Mouse (Mus musculus) stomach, embryonic 16.5 days (tissue): Measurements from ENCODE around the gene Arhgef7. TPM values are rescaled to one million over a fixed set of nuclear protein-coding genes. Genes with fewer than 3 reads are reported as not detected.

Experiments
- ATAC-seq: fragments of 200-750 bp; cut with Nextera tagmentation; 2 replicates; pipeline ENCODE4 v1.8.0; 2017; ENCODE audit warnings: moderate number of reproducible peaks, moderate TSS enrichment; ENCODE audit not compliant: insufficient read depth, low FRiP score
- H3K27ac ChIP-seq: fragments of 300-500 bp; sonication (generic); 2 replicates; pipeline ENCODE4 v1.5.1; 2014; ENCODE audit warnings: low read length
- H3K27me3 ChIP-seq: fragments of 300-500 bp; sonication (generic); 2 replicates; pipeline ENCODE4 v1.6.1; 2014; ENCODE audit warnings: low read length, control low read depth, mixed read lengths; ENCODE audit not compliant: control insufficient read depth, insufficient read depth
- H3K36me3 ChIP-seq: fragments of 300-500 bp; sonication (generic); 2 replicates; pipeline ENCODE4 v1.6.1; 2014; ENCODE audit warnings: low read length; ENCODE audit not compliant: control insufficient read depth, insufficient read depth
- H3K4me1 ChIP-seq: fragments of 300-500 bp; sonication (generic); 2 replicates; pipeline ENCODE4 v1.6.1; 2014; ENCODE audit warnings: low read length, control low read depth, mixed read lengths; ENCODE audit not compliant: control insufficient read depth, insufficient read depth
- H3K4me2 ChIP-seq: fragments of 300-500 bp; sonication (generic); 2 replicates; pipeline ENCODE4 v1.6.1; 2014; ENCODE audit warnings: low read depth, low read length, mixed read lengths
- H3K4me3 ChIP-seq: fragments of 300-500 bp; sonication (generic); replicated peaks from 2 replicates; pipeline ENCODE4 v1.5.1; 2014; ENCODE audit warnings: mild to moderate bottlenecking, low read length
- H3K9ac ChIP-seq: fragments of 300-500 bp; sonication (generic); 2 replicates; pipeline ENCODE4 v1.6.1; 2014; ENCODE audit warnings: low read length
- H3K9me3 ChIP-seq: fragments of 300-500 bp; sonication (generic); replicated peaks from 2 replicates; pipeline ENCODE4 v1.6.1; 2016; ENCODE audit warnings: low read length, control low read depth; ENCODE audit not compliant: control insufficient read depth
- WGBS: fragments of 180-500 bp; shearing (Covaris S2); extraction: QIAGEN DNeasy Blood & Tissue Kit; methylation state at CpG from one replicate; pipeline ENCODE4 v1.1.7; 2014; 5-methylcytosine and 5-hydroxymethylcytosine counted together
- polyA plus RNA-seq: library from polyadenylated mRNA; unstranded; fragments of >200 nt; fragmentation: Nextera tagmentation; extraction: Ambion mirVana; gene quantifications from 2 replicates; pipeline ENCODE4 v1.2.1, GENCODE M21; 2015

Gene Arhgef7
- polyA plus RNA-seq, 1 experiment from 2014 or later = 32.7 TPM

DNA sequence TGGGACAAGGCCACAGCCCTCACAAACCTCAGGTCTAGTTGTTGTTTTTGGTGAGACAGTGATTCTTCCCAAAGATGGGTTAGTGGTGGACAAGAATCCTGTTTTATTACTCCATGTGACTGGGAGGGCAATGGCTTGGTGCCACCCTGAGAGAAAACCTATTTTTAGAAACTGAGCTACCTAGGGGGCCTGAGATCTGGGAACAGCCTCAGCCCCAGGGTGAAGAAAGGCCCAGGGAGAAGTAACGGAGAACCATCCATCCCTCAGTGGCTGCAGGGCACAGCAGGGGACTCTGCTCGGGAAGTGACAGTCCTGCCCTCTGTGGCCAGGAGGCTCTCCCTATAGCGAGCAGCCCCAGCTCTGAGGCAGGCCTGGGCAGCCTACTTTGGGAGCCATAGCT, 19.8 kb upstream of the Arhgef7 start:
- no peak overlapping the region for H3K9ac ChIP-seq
- H3K9me3 ChIP-seq = 0 out of 2 replicates have a peak, but pooled peaks cover 3% of the 10 kb centered on the region
- 34% methylated on average over 3 of the region's 3 CpGs for WGBS
- no peak overlapping the region for H3K4me3 ChIP-seq
- no peaks in the 10 kb centered on the region for H3K36me3 ChIP-seq
- H3K4me1 ChIP-seq = no peaks in the 10 kb centered on the region
- no peak for ATAC-seq
- H3K4me2 ChIP-seq = no peak overlapping the region
- H3K27ac ChIP-seq = no peak overlapping the region
- H3K27me3 ChIP-seq = no peaks in the 10 kb centered on the region

GRCm38 (mm10) chr8:11708815-11709214, 18.7 kb upstream of the Arhgef7 start:
- H3K27me3 ChIP-seq = no peaks in the 10 kb centered on the region
- 0 out of 2 replicates have a peak, but pooled peaks cover 1% of the 10 kb centered on the region for H3K9me3 ChIP-seq
- no peaks in the 10 kb centered on the region for H3K4me1 ChIP-seq
- H3K9ac ChIP-seq = no peak overlapping the region
- H3K4me2 ChIP-seq = no peak overlapping the region
- no peak overlapping the region for H3K27ac ChIP-seq
- no peaks in the 10 kb centered on the region for H3K36me3 ChIP-seq
- WGBS = 52% methylated on average over 2 of the region's 2 CpGs
- H3K4me3 ChIP-seq = no peak overlapping the region
- no peak for ATAC-seq

GRCm38 (mm10) chr8:11709542-11709941, 18.0 kb upstream of the Arhgef7 start:
- no peaks in the 10 kb centered on the region for H3K9me3 ChIP-seq
- H3K4me1 ChIP-seq = no peaks in the 10 kb centered on the region
- H3K27me3 ChIP-seq = no peaks in the 10 kb centered on the region
- H3K9ac ChIP-seq = no peak overlapping the region
- H3K4me3 ChIP-seq = no peak overlapping the region
- no peaks in the 10 kb centered on the region for H3K36me3 ChIP-seq
- no peak overlapping the region for H3K4me2 ChIP-seq
- WGBS = 71% methylated on average over 3 of the region's 3 CpGs
- no peak overlapping the region for H3K27ac ChIP-seq
- ATAC-seq = no peak

DNA sequence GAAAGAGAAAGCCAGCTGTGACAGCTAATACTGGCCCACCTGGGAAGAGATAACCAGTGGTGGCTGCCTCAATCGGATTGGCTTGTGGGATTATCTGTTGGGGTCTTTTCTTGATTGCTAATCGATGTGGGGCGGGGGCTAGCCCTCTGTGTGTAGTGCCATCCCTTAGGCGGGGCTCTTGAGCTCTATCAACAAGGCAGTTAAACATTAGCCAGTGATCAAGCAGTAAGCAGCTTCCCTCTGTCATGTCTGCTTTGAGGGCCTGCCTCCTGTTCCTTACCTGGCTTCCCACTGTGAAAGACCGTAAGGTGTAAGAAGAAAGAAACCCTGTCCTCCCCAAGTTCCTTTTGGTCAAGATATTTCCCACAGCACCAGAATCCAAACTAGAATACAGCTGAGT, 17.1 kb upstream of the Arhgef7 start:
- H3K36me3 ChIP-seq = no peaks in the 10 kb centered on the region
- H3K27me3 ChIP-seq = no peaks in the 10 kb centered on the region
- no peak for ATAC-seq
- H3K9ac ChIP-seq = no peak overlapping the region
- H3K4me1 ChIP-seq = no peaks in the 10 kb centered on the region
- H3K9me3 ChIP-seq = no peaks in the 10 kb centered on the region
- H3K4me3 ChIP-seq = no peak overlapping the region
- no peak overlapping the region for H3K4me2 ChIP-seq
- H3K27ac ChIP-seq = no peak overlapping the region
- 45% methylated on average over 5 of the region's 5 CpGs for WGBS

DNA sequence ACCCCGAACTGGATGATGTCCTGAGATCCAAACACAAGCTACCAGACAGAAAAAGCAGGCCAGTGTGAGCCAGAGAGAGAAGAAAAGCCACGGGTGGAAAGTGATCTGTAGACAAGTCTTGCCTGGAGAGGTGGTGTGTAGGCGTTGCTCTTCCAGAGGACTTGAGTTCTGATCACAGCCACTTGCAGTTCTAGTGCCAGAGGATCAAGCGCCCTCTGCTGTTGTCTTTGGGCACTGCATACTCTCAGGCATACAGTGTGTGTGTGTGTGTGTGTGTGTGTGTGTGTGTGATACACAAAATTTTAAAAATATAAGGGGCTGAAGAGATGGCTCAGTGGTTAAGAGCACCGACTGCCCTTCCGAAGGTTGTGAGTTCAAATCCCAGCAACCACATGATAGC, 15.3 kb upstream of the Arhgef7 start:
- no peaks in the 10 kb centered on the region for H3K4me1 ChIP-seq
- no peak overlapping the region for H3K27ac ChIP-seq
- no peaks in the 10 kb centered on the region for H3K36me3 ChIP-seq
- H3K4me3 ChIP-seq = no peak overlapping the region
- 82% methylated on average over 6 of the region's 6 CpGs for WGBS
- no peak overlapping the region for H3K9ac ChIP-seq
- ATAC-seq = no peak
- H3K9me3 ChIP-seq = no peaks in the 10 kb centered on the region
- H3K27me3 ChIP-seq = no peaks in the 10 kb centered on the region
- H3K4me2 ChIP-seq = no peak overlapping the region

- no peak overlapping the region for H3K4me2 ChIP-seq
- ATAC-seq = no peak
- no peaks in the 10 kb centered on the region for H3K9me3 ChIP-seq
- no peaks in the 10 kb centered on the region for H3K36me3 ChIP-seq
- no peaks in the 10 kb centered on the region for H3K4me1 ChIP-seq
- no peak overlapping the region for H3K9ac ChIP-seq
- H3K4me3 ChIP-seq = no peak overlapping the region
- no peaks in the 10 kb centered on the region for H3K27me3 ChIP-seq
- H3K27ac ChIP-seq = no peak overlapping the region
- WGBS = 62% methylated on average over 4 of the region's 4 CpGs
Observed at GRCm38 (mm10) chr8:11717194-11717593, 10.3 kb upstream of the Arhgef7 start.

GRCm38 (mm10) chr8:11727273-11727650, 259 bp upstream of the Arhgef7 start:
- Histone ChIP-seq H3K4me3 (peak overlapping the region; percentile 58), H3K27ac (no peak overlapping the region), H3K4me1 (no peaks in the 10 kb centered on the region), H3K36me3 (no peaks in the 10 kb centered on the region), H3K9ac (peak overlapping the region; percentile 64), H3K27me3 (peaks cover 53% of the 10 kb centered on the region), H3K4me2 (peak overlapping the region; percentile 87), H3K9me3 (no peaks in the 10 kb centered on the region)
- no peak for ATAC-seq
- WGBS = 3% methylated on average over 22 of the region's 22 CpGs

- H3K4me3 ChIP-seq = peak overlapping the region; percentile 58
- peaks cover 53% of the 10 kb centered on the region for H3K27me3 ChIP-seq
- peak overlapping the region; percentile 87 for H3K4me2 ChIP-seq
- H3K36me3 ChIP-seq = no peaks in the 10 kb centered on the region
- 2% methylated on average over 59 of the region's 61 CpGs for WGBS
- H3K9ac ChIP-seq = peak overlapping the region; percentile 62
- no peaks in the 10 kb centered on the region for H3K9me3 ChIP-seq
- 0 out of 2 replicates have a peak, but pooled peaks have one; percentile 6 for ATAC-seq
- H3K27ac ChIP-seq = no peak overlapping the region
- no peaks in the 10 kb centered on the region for H3K4me1 ChIP-seq
Observed at GRCm38 (mm10) chr8:11728482-11729295, 1.2 kb downstream of the Arhgef7 start.

- Histone ChIP-seq H3K36me3 (no peaks in the 10 kb centered on the region), H3K4me1 (no peaks in the 10 kb centered on the region), H3K27me3 (peaks cover 42% of the 10 kb centered on the region), H3K4me3 (no peak overlapping the region), H3K9me3 (no peaks in the 10 kb centered on the region), H3K4me2 (no peak overlapping the region), H3K9ac (no peak overlapping the region), H3K27ac (no peak overlapping the region)
- no peak for ATAC-seq
- 67% methylated on average over 12 of the region's 12 CpGs for WGBS
Observed at GRCm38 (mm10) chr8:11730271-11730940, 2.9 kb downstream of the Arhgef7 start.
